Mouse (Mus musculus): ENCODE measurements at regions not wholly inside any gene's neighbourhood (a gene's known extent, or its start where the extent isn't known, plus 50 kb on each side); places are given as distances from the start of the nearest gene placed in this dataset.

DNA sequence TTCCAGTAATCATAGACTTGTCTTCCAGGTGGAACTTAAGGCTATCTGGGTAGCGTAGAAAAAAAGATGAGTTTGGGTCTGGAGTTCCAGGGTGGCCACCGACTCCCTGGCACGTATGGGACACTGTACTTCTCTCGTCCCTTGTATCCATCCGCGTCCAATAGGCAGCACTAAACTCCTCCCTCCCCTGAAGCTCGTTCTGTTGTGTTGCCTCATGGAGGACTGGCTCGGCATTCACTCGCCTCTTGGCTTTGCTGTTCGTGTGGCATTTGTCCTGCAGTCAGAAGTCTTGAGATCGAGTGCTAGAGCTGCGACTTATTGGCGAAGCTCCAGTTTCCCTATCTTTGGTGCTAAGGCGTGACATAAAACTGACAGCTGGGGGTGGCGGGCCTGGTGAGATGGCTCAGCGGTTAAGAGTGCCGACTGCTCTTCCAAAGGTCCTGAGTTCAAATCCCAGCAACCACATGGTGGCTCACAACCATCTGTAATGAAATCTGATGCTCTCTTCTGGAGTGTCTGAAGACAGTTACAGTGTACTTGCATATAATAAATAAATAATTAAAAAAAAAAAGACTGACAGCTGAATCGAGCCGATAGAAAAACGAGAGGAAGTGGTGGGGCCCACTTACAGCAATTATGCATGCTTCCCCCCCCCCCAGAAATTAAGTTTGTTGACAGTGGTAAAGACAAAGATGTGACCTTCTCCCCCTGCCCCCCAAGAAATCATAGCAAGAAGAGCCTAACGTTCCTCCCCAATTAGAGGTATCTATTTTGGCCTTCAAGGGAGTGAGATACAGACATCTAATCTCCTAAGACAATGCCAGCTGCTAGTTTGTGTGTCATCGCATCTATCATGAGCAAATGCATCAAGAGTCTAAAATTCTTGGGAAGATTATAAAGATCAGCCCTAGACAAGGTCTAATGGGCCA lies 274.1 kb downstream of the Rngtt start:
- TF ChIP-seq ZC3H11A (IDR thresholded peaks at IDR 0.05; ENCODE audit: borderline replicate concordance, low read depth, low read length): no peak
- TF ChIP-seq CHD2 (IDR thresholded peaks at IDR 0.05; ENCODE audit: low read depth, low read length): no peak
- TF ChIP-seq MAFK (IDR thresholded peaks at IDR 0.05; ENCODE audit: insufficient read depth, low read depth, low read length): no peak

Data from ES-E14 (cell line).